Mouse (Mus musculus) liver, postnatal 0 days (tissue): Measurements from ENCODE around the gene Hps5.

Experiments
- CTCF ChIP-seq: sonication (generic); IDR thresholded peaks from 2 replicates; pipeline ENCODE4 v1.5.1; 2016; ENCODE audit warnings: antibody characterized with exemption, low read depth
- EP300 ChIP-seq: IDR thresholded peaks from 2 replicates; pipeline ENCODE4 v1.6.1; 2016; ENCODE audit warnings: antibody characterized with exemption, low read depth, mild to moderate bottlenecking

- no peak for TF ChIP-seq CTCF
- no peak for TF ChIP-seq EP300
Measured at GRCm38 (mm10) chr7:46810325-46810724, 14.5 kb upstream of the Hps5 start.
